Mouse (Mus musculus): ENCODE data around the gene Sacs.

The Sacs gene

GRCm38 (mm10) chr14:61238751-61239150 is 100.5 kb downstream of the Sacs start:
- no peak for DNase-seq (ENCODE audit: low spot score)

- no peak for DNase-seq (ENCODE audit: low spot score)
Observed at GRCm38 (mm10) chr14:61242611-61243010, 104.4 kb downstream of the Sacs start.

DNA sequence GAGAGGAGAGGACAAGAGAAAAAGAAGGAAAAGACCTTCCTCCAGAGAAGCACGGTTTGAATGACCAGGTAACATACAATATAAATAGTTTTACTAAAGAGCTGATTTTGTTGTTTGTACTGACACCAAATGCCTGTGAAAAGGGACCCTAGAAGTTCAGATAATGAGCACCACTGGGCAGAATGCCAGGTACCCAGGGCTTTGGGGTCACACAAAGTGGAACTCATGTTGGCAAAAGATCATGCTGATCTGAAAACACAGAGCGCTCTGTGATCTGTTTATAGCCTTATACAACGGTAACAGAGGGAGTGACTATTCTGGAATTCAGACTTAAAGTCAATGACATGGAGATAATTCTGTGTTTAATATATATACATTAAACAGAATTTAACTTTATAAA is 108.2 kb downstream of the Sacs start:
- no peak for DNase-seq (ENCODE audit: low spot score)

- no peak for DNase-seq (ENCODE audit: low spot score)
Observed at GRCm38 (mm10) chr14:61252596-61253388, 114.5 kb downstream of the Sacs start.

DNA sequence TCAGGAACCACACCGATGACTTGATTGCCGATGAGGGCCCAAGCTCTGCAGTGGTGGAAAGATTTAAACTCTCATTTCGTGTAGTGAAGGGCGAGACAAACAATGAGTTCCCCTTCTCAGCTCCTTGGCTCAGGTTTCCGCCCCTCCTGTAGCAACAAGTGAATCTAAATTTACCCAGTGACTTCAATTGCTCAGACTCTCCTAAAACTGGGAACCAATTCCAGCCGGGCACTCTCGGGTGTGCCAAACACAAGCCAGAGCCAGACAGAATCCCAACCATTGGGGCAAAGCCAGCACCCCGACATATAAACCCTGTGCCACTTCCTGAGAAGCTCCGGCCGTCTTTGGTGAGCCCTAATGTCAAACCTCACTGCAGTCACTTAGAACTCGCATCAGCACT is 120.1 kb downstream of the Sacs start, which contains the start of gene Sgcg:
Gene Sgcg (minus strand): TSS at position 139 of the 400 bp plus-strand sequence.
- no peak for DNase-seq (ENCODE audit: low spot score)

DNA sequence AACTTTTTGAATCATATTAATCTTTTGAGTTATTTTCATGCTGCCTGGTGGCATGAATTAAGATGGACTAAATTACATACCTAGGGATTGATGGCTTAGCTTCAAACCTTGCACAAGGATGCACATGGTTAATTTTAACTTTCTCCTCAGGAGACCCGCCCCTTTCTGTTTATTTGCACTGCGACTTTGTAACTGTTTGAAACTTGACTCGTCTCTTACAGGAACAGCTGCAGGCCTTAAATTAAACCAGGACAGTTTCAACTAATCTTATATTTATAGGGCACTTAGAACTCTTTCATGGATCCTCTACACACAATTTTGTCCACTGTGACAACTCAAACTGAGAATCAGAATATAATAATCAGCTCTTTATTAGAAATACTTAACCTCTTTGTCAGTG is 120.8 kb downstream of the Sacs start:
- no peak for DNase-seq (ENCODE audit: low spot score)

DNA sequence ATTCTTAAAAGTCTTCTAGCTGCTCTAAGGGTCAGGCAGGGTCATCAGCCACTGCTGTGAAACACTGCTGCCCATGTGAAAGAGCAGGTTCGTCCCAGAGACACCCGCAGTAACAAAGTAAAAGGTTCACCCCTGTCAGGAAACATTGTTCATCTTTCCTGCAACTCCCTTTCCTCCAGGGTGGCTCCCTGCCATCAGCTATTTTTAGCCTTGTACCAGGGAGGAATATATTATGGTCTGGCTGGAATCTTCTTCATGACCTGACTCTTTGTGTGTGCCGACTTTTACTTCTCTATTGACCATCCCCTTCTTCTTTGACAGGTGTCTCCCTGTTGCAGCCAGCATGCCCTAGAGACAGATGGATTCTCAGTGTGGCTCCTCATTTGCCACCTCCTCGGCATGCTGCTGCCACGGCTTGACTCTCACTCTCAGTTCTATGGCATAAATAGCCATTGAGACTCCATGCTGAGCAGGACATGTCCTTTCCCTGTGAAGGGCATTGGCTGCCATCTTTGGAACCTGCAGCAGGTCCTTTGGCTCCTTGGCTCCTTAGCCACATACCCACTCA is 129.7 kb downstream of the Sacs start:
- DNase-seq (ENCODE audit: low spot score): no peak

GRCm38 (mm10) chr14:61274414-61275198 is 136.3 kb downstream of the Sacs start:
- DNase-seq (ENCODE audit: low spot score): no peak

- no peak for DNase-seq (ENCODE audit: low spot score)
Observed at GRCm38 (mm10) chr14:61277285-61277684, 139.0 kb downstream of the Sacs start.

DNA sequence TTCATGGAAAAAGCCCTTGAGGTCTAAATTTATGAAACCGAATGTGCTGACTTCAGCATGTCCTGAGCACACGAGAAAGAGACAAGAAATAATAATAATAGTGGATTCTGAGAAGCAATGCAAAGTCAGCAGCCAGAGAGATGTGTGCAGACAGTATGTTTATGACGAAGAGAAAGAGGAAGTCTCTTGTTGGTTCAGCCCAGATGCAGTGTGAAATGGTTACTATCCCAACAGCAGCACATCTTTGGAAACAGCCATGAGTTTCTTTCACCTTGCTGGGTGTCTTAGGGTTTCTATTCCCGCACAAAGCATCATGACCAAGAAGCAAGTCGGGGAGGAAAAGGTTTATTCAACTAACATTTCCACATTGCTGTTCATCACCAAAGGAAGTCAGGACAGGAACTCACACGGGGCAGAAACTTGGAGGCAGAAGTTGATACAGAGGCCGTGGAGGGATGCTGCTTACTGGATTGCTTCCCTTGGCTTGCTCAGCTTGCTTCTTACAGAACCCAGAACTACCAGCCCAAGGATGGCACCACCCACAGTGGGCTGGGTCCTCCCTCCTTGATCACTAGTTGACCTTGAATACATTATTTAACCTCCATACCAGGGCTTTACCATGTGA is 140.5 kb downstream of the Sacs start:
- DNase-seq (ENCODE audit: low spot score): no peak

- no peak for DNase-seq (ENCODE audit: low spot score)
Observed at GRCm38 (mm10) chr14:61288606-61289286, 150.5 kb downstream of the Sacs start.

Data from urinary bladder, postnatal 10 days (tissue).